Mouse (Mus musculus): ENCODE measurements around the gene Akap13. TPM values are rescaled to one million over a fixed set of nuclear protein-coding genes. Genes with fewer than 3 reads are reported as not detected.

The Akap13 gene
- total and polyA plus RNA-seq, 2 experiments from 2014 or later = 13.8 to 26.1 TPM

DNA sequence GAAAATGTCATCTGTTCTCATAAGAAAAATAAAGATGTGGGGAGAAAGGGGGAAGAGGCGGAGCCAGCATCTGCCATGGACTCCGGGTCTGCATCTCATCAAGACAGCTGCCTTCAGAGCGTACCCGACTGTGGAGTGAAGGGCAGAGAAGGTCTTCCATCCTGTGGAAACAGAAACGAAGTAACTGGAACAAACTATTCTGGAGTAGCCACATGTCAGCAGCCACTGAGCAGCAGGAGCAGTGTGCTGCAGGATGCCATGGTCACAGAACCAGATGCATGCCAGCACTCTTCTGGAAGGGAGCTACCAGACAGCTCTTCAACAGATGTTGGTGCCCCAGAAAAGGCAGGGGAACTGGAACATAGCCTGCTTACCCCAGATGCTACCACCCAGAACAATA is 153.4 kb downstream of the Akap13 start:
- WGBS = 71% methylated on average over 5 of the region's 5 CpGs
- Histone ChIP-seq H3K9me3 (ENCODE audit: low read length) (no peaks in the 10 kb centered on the region), H3K4me3 (ENCODE audit: low read length) (no peak overlapping the region), H3K27me3 (ENCODE audit: insufficient read depth, low read length) (no peaks in the 10 kb centered on the region), H3K27ac (no peak overlapping the region), H3K4me2 (ENCODE audit: low read depth, low read length) (no peak overlapping the region), H3K9ac (replicated peaks; ENCODE audit: low read length) (no peak overlapping the region), H3K36me3 (ENCODE audit: insufficient read depth, low read length) (no peaks in the 10 kb centered on the region), H3K4me1 (ENCODE audit: insufficient read depth, low read length) (no peaks in the 10 kb centered on the region)
- DNase-seq (ENCODE audit: low spot score) (no peak), ATAC-seq (no peak)
- TF ChIP-seq CTCF (IDR thresholded peaks at IDR 0.05; ENCODE audit: low read depth) = no peak

DNA sequence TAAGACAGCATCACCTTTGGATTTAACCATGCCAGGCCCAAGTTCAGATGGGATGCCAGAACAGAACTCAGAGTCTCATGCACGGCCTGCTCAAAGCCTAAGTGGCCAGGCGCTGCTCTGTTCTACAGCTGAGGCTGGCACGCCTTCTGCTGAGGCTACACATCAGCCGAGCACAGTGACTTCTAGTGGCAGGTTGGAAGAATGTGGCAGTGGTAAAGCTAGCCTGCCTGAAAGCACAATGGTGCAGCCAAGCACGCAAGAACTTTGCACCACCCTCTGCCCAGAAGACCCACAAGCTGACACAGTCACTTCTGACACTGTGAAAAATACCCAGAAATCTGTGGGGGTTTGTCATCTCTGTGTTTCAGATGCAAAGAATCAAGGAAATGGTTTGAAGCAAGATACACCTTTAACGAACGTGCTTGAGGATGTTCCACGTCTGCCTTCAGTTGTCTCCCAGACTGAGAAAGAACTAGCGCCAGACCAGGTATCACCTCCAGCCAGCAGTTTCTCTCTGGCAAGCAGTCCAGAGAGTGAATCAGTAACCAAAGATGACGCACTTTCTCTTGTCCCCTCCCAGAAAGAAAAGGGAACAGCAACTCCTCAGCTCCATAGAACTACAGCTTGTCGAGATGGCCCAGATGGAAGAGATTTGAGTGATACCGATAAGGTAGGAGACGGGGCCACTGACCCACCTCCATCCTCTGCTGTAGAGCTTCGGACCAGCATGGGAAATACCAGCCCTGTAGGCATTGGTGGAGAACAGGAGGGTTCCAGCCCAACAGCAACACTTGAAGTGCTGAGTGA is 154.3 kb downstream of the Akap13 start:
- DNase-seq (ENCODE audit: low spot score) = peak; percentile 12
- H3K4me3 ChIP-seq (ENCODE audit: low read length) = no peak overlapping the region
- no peaks in the 10 kb centered on the region for H3K36me3 ChIP-seq (ENCODE audit: insufficient read depth, low read length)
- no peaks in the 10 kb centered on the region for H3K27me3 ChIP-seq (ENCODE audit: insufficient read depth, low read length)
- ATAC-seq = no peak
- peak; percentile 54 for TF ChIP-seq CTCF (IDR thresholded peaks at IDR 0.05; ENCODE audit: low read depth)
- no peak overlapping the region for H3K27ac ChIP-seq
- H3K4me2 ChIP-seq (ENCODE audit: low read depth, low read length) = no peak overlapping the region
- WGBS = 85% methylated on average over 14 of the region's 14 CpGs
- no peaks in the 10 kb centered on the region for H3K4me1 ChIP-seq (ENCODE audit: insufficient read depth, low read length)
- H3K9ac ChIP-seq (replicated peaks; ENCODE audit: low read length) = no peak overlapping the region
- no peaks in the 10 kb centered on the region for H3K9me3 ChIP-seq (ENCODE audit: low read length)

DNA sequence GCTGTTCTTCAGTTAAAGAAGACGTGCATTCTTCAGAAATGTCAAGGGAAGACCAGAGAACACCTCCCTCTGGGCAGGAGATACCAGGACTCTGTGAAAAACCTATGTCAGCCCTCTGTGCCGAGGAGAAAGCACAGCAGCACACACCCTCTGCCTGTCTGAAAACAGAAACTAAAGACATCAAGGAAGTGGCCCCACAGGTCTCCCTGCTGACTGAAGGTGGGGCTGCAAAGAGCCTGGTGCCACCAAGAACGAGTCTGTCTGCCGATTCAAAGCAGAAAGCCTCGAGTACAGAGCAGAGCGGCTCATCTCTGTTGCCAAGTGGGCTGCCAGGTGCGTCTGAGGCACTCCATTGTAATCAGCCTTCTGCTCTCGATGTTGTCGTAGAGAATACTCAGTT is 155.1 kb downstream of the Akap13 start:
- 72% methylated on average over 9 of the region's 9 CpGs for WGBS
- Histone ChIP-seq H3K9ac (replicated peaks; ENCODE audit: low read length) (no peak overlapping the region), H3K9me3 (ENCODE audit: low read length) (no peaks in the 10 kb centered on the region), H3K27ac (no peak overlapping the region), H3K27me3 (ENCODE audit: insufficient read depth, low read length) (no peaks in the 10 kb centered on the region), H3K4me3 (ENCODE audit: low read length) (no peak overlapping the region), H3K4me1 (ENCODE audit: insufficient read depth, low read length) (no peaks in the 10 kb centered on the region), H3K36me3 (ENCODE audit: insufficient read depth, low read length) (no peaks in the 10 kb centered on the region), H3K4me2 (ENCODE audit: low read depth, low read length) (no peak overlapping the region)
- ATAC-seq = no peak
- DNase-seq (ENCODE audit: low spot score) = no peak
- TF ChIP-seq CTCF (IDR thresholded peaks at IDR 0.05; ENCODE audit: low read depth) = no peak

DNA sequence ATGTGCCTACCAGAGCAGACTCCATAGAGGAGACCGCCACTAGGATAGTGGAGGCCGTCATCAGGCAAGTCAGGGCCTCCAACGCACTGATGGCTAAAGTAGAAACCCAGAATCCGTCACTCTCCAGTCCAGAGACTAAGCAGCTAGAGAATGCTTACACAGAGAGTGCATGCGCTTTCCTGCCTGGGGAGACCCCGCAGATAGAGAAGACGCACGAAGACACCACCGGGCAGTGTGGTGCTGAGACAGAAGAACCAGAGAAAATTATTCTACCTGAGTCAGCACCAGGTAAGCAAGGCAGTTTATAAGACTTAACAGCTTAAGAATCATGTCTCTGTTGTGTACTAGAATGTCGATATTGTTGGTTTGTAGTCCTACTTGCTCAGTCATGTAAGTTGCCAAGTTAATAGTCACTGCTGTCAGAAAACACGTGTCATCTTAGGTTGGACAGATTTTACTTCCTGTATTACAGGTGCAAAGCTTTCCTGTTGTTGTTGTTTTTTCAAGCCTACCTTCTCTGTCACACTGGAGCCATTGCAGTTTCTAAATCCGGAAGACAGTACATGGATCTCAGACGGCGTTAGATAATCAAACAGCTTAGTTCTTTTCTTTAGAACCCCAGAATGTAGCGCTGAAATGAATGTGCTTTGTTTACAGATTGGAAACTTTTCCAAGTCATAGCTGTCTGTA is 156.1 kb downstream of the Akap13 start:
- DNase-seq (ENCODE audit: low spot score) = no peak
- no peak for TF ChIP-seq CTCF (IDR thresholded peaks at IDR 0.05; ENCODE audit: low read depth)

DNA sequence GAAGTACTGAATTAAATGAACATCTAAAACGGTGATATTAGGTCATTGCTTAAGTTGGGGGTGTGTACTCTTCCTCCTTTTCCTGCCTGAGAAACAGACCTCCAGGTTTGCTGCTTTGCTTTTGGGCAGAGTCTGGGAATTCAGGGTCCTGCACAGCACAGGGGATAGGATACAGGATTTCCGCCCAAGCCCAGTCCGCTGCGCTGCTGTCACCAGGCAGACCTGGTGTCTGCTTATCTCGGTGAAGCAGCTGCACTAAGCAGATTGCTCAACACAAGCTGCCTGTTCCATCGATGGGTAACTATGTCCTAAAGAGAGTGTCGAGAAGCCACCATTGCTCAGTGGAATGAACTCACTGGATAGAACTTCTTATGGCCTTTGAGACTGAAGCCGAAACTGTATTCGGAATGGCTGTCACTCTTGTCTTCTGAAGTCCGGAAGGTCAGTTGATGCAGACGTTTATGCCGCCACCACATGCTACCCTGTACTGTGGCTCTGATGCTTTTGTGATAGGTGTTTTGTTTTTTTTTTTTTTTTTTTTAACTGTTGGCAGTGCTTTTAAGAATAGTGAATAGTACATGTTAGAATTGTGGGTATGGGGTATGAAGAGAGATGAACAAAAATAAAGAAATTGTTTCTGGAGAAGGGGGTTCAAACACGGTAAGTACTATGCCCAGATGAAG is 156.8 kb downstream of the Akap13 start:
- DNase-seq (ENCODE audit: low spot score) (no peak), ATAC-seq (no peak)
- H3K9me3 ChIP-seq (ENCODE audit: low read length) = no peaks in the 10 kb centered on the region
- H3K4me1 ChIP-seq (ENCODE audit: insufficient read depth, low read length) = no peaks in the 10 kb centered on the region
- TF ChIP-seq CTCF (IDR thresholded peaks at IDR 0.05; ENCODE audit: low read depth) = no peak
- WGBS = 79% methylated on average over 13 of the region's 13 CpGs
- no peak overlapping the region for H3K4me3 ChIP-seq (ENCODE audit: low read length)
- no peaks in the 10 kb centered on the region for H3K36me3 ChIP-seq (ENCODE audit: insufficient read depth, low read length)
- H3K27me3 ChIP-seq (ENCODE audit: insufficient read depth, low read length) = no peaks in the 10 kb centered on the region
- no peak overlapping the region for H3K9ac ChIP-seq (replicated peaks; ENCODE audit: low read length)
- H3K4me2 ChIP-seq (ENCODE audit: low read depth, low read length) = no peak overlapping the region
- H3K27ac ChIP-seq = no peak overlapping the region

More for the DNA sequence above, 156.1 kb downstream of the Akap13 start:
- H3K4me2 ChIP-seq (ENCODE audit: low read depth, low read length) = no peak overlapping the region
- H3K36me3 ChIP-seq (ENCODE audit: insufficient read depth, low read length) = no peaks in the 10 kb centered on the region
- no peaks in the 10 kb centered on the region for H3K9me3 ChIP-seq (ENCODE audit: low read length)
- ATAC-seq = no peak
- no peak overlapping the region for H3K9ac ChIP-seq (replicated peaks; ENCODE audit: low read length)
- H3K4me1 ChIP-seq (ENCODE audit: insufficient read depth, low read length) = no peaks in the 10 kb centered on the region
- H3K27me3 ChIP-seq (ENCODE audit: insufficient read depth, low read length) = no peaks in the 10 kb centered on the region
- WGBS = 82% methylated on average over 15 of the region's 15 CpGs
- no peak overlapping the region for H3K27ac ChIP-seq
- H3K4me3 ChIP-seq (ENCODE audit: low read length) = no peak overlapping the region

DNA sequence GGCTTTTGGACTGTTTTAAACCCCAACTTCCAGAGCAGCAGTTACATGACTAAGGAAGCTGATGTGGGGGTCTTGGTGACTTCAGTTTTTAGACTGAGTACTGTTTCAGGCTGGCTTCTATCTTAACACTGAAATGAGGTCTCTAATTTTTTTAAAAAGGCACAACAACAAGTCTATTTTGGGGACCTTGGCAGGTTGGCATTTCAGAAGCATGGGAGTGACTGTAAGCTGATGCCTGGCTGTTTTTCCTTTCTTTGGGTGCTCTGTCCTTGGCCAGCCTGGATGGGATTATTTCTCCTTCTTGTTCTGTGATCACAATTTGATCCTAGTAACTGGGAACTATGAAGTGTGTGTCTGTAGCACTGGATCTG is 157.3 kb downstream of the Akap13 start:
- H3K4me1 ChIP-seq (ENCODE audit: insufficient read depth, low read length) = no peaks in the 10 kb centered on the region
- H3K4me2 ChIP-seq (ENCODE audit: low read depth, low read length) = no peak overlapping the region
- ATAC-seq = no peak
- no peak for DNase-seq (ENCODE audit: low spot score)
- no peaks in the 10 kb centered on the region for H3K36me3 ChIP-seq (ENCODE audit: insufficient read depth, low read length)
- no peak for TF ChIP-seq CTCF (IDR thresholded peaks at IDR 0.05; ENCODE audit: low read depth)
- H3K27me3 ChIP-seq (ENCODE audit: insufficient read depth, low read length) = no peaks in the 10 kb centered on the region
- no peaks in the 10 kb centered on the region for H3K9me3 ChIP-seq (ENCODE audit: low read length)
- H3K9ac ChIP-seq (replicated peaks; ENCODE audit: low read length) = no peak overlapping the region
- no peak overlapping the region for H3K4me3 ChIP-seq (ENCODE audit: low read length)
- H3K27ac ChIP-seq = no peak overlapping the region
